Mouse (Mus musculus): ENCODE measurements at regions not wholly inside any gene's neighbourhood (a gene's known extent, or its start where the extent isn't known, plus 50 kb on each side); places are given as distances from the start of the nearest gene placed in this dataset.

- DNase-seq (ENCODE audit: low read depth): no peak
Measured at GRCm38 (mm10) chr15:60104126-60104525, 87.7 kb upstream of the 4933412E24Rik start.

- DNase-seq (ENCODE audit: low read depth): no peak
Measured at GRCm38 (mm10) chr15:60101485-60102280, 85.3 kb upstream of the 4933412E24Rik start.

GRCm38 (mm10) chr15:60097141-60097540 lies 80.7 kb upstream of the 4933412E24Rik start:
- DNase-seq (ENCODE audit: low read depth): peak; percentile 36

- DNase-seq (ENCODE audit: low read depth): no peak
Measured at GRCm38 (mm10) chr15:60096131-60096530, 79.7 kb upstream of the 4933412E24Rik start.

GRCm38 (mm10) chr15:60089921-60090320 lies 73.5 kb upstream of the 4933412E24Rik start:
- DNase-seq (ENCODE audit: low read depth): no peak

GRCm38 (mm10) chr15:60088964-60089899 lies 72.8 kb upstream of the 4933412E24Rik start:
- DNase-seq (ENCODE audit: low read depth): no peak
